Comparison of ENCODE assay signal across 7 mouse cellular contexts in genomic region chr17:12372021-12372420, GRCm38 (mm10). TPM values are rescaled to one million over a fixed set of nuclear protein-coding genes. Genes with fewer than 3 reads are reported as not detected.
DNase-seq lines count a peak whose midpoint lies in the region; ATAC-seq lines count a peak whose summit lies in the region.

No protein-coding gene starts in this region.

- no peaks in the 10 kb centered on the region for H3K9me3 ChIP-seq in hindbrain, embryonic 12.5 days (replicated peaks)

- 0 out of 2 replicates have a peak overlapping the region, but pooled peaks have one; percentile 36 for H3K4me2 ChIP-seq in hindbrain, embryonic 12.5 days (replicated peaks)

- no peaks in the 10 kb centered on the region for H3K4me1 ChIP-seq in hindbrain, embryonic 12.5 days

- H3K9ac ChIP-seq in hindbrain, embryonic 12.5 days = no peak overlapping the region

- no peaks in the 10 kb centered on the region for H3K27me3 ChIP-seq in hindbrain, embryonic 12.5 days

- 0 out of 2 replicates have a peak, but pooled peaks have one; percentile 33 for ATAC-seq in hindbrain, embryonic 12.5 days (ENCODE audit: low FRiP score)
- peak; percentile 86 for ATAC-seq in megakaryocyte, adult 5-6 weeks (ENCODE audit: poor library complexity, severe bottlenecking)

- DNase-seq in T-cell, adult 2 months (ENCODE audit: low spot score) = peak; percentile 70
- DNase-seq in cerebellum, postnatal 10 days = peak; percentile 87 to 88
- DNase-seq in frontal cortex, postnatal 10 days (ENCODE audit: low spot score in 2 of 2) = peak; percentile 27 to 38
- peak; percentile 67 to 70 for DNase-seq in left cerebral cortex, adult 18-20 months (ENCODE audit: low spot score in 2 of 2)
- DNase-seq in right cerebral cortex, postnatal 10 days (ENCODE audit: low spot score in 2 of 2) = peak; percentile 70 to 72

- no peak overlapping the region for H3K4me3 ChIP-seq in hindbrain, embryonic 12.5 days

- no peaks in the 10 kb centered on the region for H3K36me3 ChIP-seq in hindbrain, embryonic 12.5 days

- no peak overlapping the region for H3K27ac ChIP-seq in hindbrain, embryonic 12.5 days

- 28% methylated on average over 4 of the region's 4 CpGs for WGBS in hindbrain, embryonic 12.5 days

RNA-seq across cellular contexts. Expression of gene Plg, which starts 6.4 kb away (rescaled TPM):
- polyA plus RNA-seq in hindbrain, embryonic 12.5 days (2016; fragmentation: Nextera tagmentation; extraction: Ambion mirVana) = not detected in 2 replicates
- total RNA-seq in left cerebral cortex, adult 18-20 months (2021) = under 1 TPM in 1 of 2 experiments, not detected in 1; 0.21 TPM
- 0.32 TPM in 1 of 2 replicates, not detected in the other for total RNA-seq in megakaryocyte, adult 5-6 weeks (2015)
- total RNA-seq in megakaryocyte, adult 5-6 weeks (2017) = 0.08 and 1.0 TPM in 2 replicates

RNA-seq across cellular contexts. Expression of gene Map3k4, which starts 53.4 kb away (rescaled TPM):
- polyA plus RNA-seq in hindbrain, embryonic 12.5 days (2016; fragmentation: Nextera tagmentation; extraction: Ambion mirVana) = 47.8 and 60.3 TPM in 2 replicates
- total RNA-seq in left cerebral cortex, adult 18-20 months (2021) = 10 to 100 TPM; 45.9 to 50.9 TPM
- total RNA-seq in megakaryocyte, adult 5-6 weeks (2015) = 10.4 and 11.3 TPM in 2 replicates
- 19.9 and 22.0 TPM in 2 replicates for total RNA-seq in megakaryocyte, adult 5-6 weeks (2017)

Comparison
In these comparisons a context has a peak if more than half of its experiments do, and no peak if none do; other contexts are left out.
1. DNase-seq: peak in every context shown above with its lines; median percentile 88 in cerebellum, postnatal 10 days; 71 in right cerebral cortex, postnatal 10 days; 70 in T-cell, adult 2 months; 68 in left cerebral cortex, adult 18-20 months; 32 in frontal cortex, postnatal 10 days.